Mouse (Mus musculus) forebrain, embryonic 16.5 days (tissue): ENCODE results near the gene 3110082I17Rik. TPM values are rescaled to one million over a fixed set of nuclear protein-coding genes. Genes with fewer than 3 reads are reported as not detected.
"Not testable (repeated sequence)": the region's sequence is repeated elsewhere in the genome, so short reads cannot be mapped to it uniquely, and the experiment has no call there.

Experiments used
- ATAC-seq: fragments of 200-750 bp; cut with Nextera tagmentation; 2 replicates; pipeline ENCODE4 v1.8.0; 2017; ENCODE audit warnings: mild to moderate bottlenecking, moderate library complexity
- H3K27ac ChIP-seq: fragments of 300-500 bp; sonication (generic); 2 replicates; pipeline ENCODE4 v1.5.1; 2014; ENCODE audit warnings: low read length, control low read depth
- H3K27me3 ChIP-seq: fragments of 300-500 bp; sonication (generic); replicated peaks from 2 replicates; pipeline ENCODE4 v1.6.1; 2014; ENCODE audit warnings: low read length; ENCODE audit not compliant: control insufficient read depth, insufficient read depth
- H3K36me3 ChIP-seq: fragments of 300-500 bp; sonication (generic); 2 replicates; pipeline ENCODE4 v1.6.1; 2014; ENCODE audit not compliant: control insufficient read depth, insufficient read depth
- H3K4me1 ChIP-seq: fragments of 300-500 bp; sonication (generic); replicated peaks from 2 replicates; pipeline ENCODE4 v1.6.1; 2014; ENCODE audit warnings: low read length; ENCODE audit not compliant: control insufficient read depth, insufficient read depth
- H3K4me2 ChIP-seq: fragments of 300-500 bp; sonication (generic); 2 replicates; pipeline ENCODE4 v1.6.1; 2014; ENCODE audit warnings: mild to moderate bottlenecking, low read length, control low read depth
- H3K4me3 ChIP-seq: fragments of 300-500 bp; sonication (generic); replicated peaks from 2 replicates; pipeline ENCODE4 v1.5.1; 2014; ENCODE audit warnings: mild to moderate bottlenecking, low read length, control low read depth
- H3K9ac ChIP-seq: fragments of 300-500 bp; sonication (generic); replicated peaks from 2 replicates; pipeline ENCODE4 v1.6.1; 2014; ENCODE audit warnings: low read depth, low read length, control low read depth
- H3K9me3 ChIP-seq: fragments of 300-500 bp; sonication (generic); 2 replicates; pipeline ENCODE4 v1.6.1; 2016; ENCODE audit warnings: low read length; ENCODE audit not compliant: control insufficient read depth
- WGBS: fragments of 180-500 bp; shearing (Covaris S2); extraction: QIAGEN DNeasy Blood & Tissue Kit; methylation state at CpG from one replicate; pipeline ENCODE4 v1.1.7; 2014; 5-methylcytosine and 5-hydroxymethylcytosine counted together
- polyA plus RNA-seq: library from polyadenylated mRNA; unstranded; fragments of >200 nt; fragmentation: Nextera tagmentation; extraction: Ambion mirVana; gene quantifications from 2 replicates; pipeline ENCODE4 v1.2.1, GENCODE M21; 2015

Gene 3110082I17Rik
- polyA plus RNA-seq, 1 experiment from 2014 or later: 22.7 TPM

- no peak overlapping the region for H3K4me3 ChIP-seq
- no peak for ATAC-seq
- WGBS: 92% methylated on average over 4 of the region's 4 CpGs
Measured at GRCm38 (mm10) chr5:139395528-139395927, 64.8 kb downstream of the 3110082I17Rik start.

GRCm38 (mm10) chr5:139394399-139394798, 65.9 kb downstream of the 3110082I17Rik start:
- Histone ChIP-seq H3K27ac (no peak overlapping the region), H3K4me2 (no peak overlapping the region), H3K9me3 (no peaks in the 10 kb centered on the region), H3K27me3 (no peaks in the 10 kb centered on the region), H3K36me3 (no peaks in the 10 kb centered on the region), H3K4me1 (peaks cover 6% of the 10 kb centered on the region; the same call in 1 of the 2 replicates), H3K4me3 (no peak overlapping the region), H3K9ac (no peak overlapping the region)
- ATAC-seq: no peak
- WGBS: 72% methylated on average over 7 of the region's 7 CpGs

More at GRCm38 (mm10) chr5:139395528-139395927, 64.8 kb downstream of the 3110082I17Rik start:
- Histone ChIP-seq H3K4me1 (peaks cover 6% of the 10 kb centered on the region; the same call in 1 of the 2 replicates), H3K4me2 (no peak overlapping the region), H3K27me3 (no peaks in the 10 kb centered on the region), H3K27ac (no peak overlapping the region), H3K9ac (no peak overlapping the region), H3K36me3 (no peaks in the 10 kb centered on the region), H3K9me3 (no peaks in the 10 kb centered on the region)

GRCm38 (mm10) chr5:139393197-139393588, 67.1 kb downstream of the 3110082I17Rik start:
- H3K4me1 ChIP-seq: peaks cover 1% of the 10 kb centered on the region
- 87% methylated on average over 16 of the region's 16 CpGs for WGBS
- no peak overlapping the region for H3K27ac ChIP-seq

GRCm38 (mm10) chr5:139392219-139393196, 67.8 kb downstream of the 3110082I17Rik start:
- Histone ChIP-seq H3K4me3 (no peak overlapping the region), H3K4me1 (peaks cover 3% of the 10 kb centered on the region), H3K36me3 (no peaks in the 10 kb centered on the region), H3K9ac (no peak overlapping the region), H3K4me2 (no peak overlapping the region), H3K27ac (no peak overlapping the region), H3K9me3 (no peaks in the 10 kb centered on the region), H3K27me3 (no peaks in the 10 kb centered on the region)
- WGBS: 94% methylated on average over 37 of the region's 37 CpGs
- no peak for ATAC-seq

More at GRCm38 (mm10) chr5:139393197-139393588, 67.1 kb downstream of the 3110082I17Rik start:
- Histone ChIP-seq H3K27me3 (no peaks in the 10 kb centered on the region), H3K4me3 (no peak overlapping the region), H3K9me3 (no peaks in the 10 kb centered on the region), H3K4me2 (no peak overlapping the region), H3K9ac (no peak overlapping the region), H3K36me3 (no peaks in the 10 kb centered on the region)
- ATAC-seq: no peak

- WGBS: 75% methylated on average over 11 of the region's 11 CpGs
- H3K4me1 ChIP-seq: peaks cover 3% of the 10 kb centered on the region
- no peaks in the 10 kb centered on the region for H3K36me3 ChIP-seq
- no peak overlapping the region for H3K4me3 ChIP-seq
- H3K9me3 ChIP-seq: no peaks in the 10 kb centered on the region
- H3K27me3 ChIP-seq: no peaks in the 10 kb centered on the region
- no peak overlapping the region for H3K9ac ChIP-seq
- ATAC-seq: no peak
- H3K4me2 ChIP-seq: no peak overlapping the region
- peak overlapping the region; percentile 33; the same call in 1 of the 2 replicates for H3K27ac ChIP-seq
Measured at GRCm38 (mm10) chr5:139391309-139391990, 68.9 kb downstream of the 3110082I17Rik start.

GRCm38 (mm10) chr5:139390324-139391119, 69.8 kb downstream of the 3110082I17Rik start:
- not testable (repeated sequence) for H3K27me3 ChIP-seq, ATAC-seq
- WGBS: 80% methylated on average over 5 of the region's 5 CpGs

GRCm38 (mm10) chr5:139389676-139390061, 70.7 kb downstream of the 3110082I17Rik start:
- Histone ChIP-seq H3K27ac (no peak overlapping the region), H3K4me2 (no peak overlapping the region), H3K9ac (no peak overlapping the region), H3K4me1 (peaks cover 3% of the 10 kb centered on the region), H3K27me3 (no peaks in the 10 kb centered on the region), H3K4me3 (no peak overlapping the region), H3K36me3 (no peaks in the 10 kb centered on the region), H3K9me3 (no peaks in the 10 kb centered on the region)
- WGBS: 37% methylated on average over 6 of the region's 6 CpGs
- ATAC-seq: peak; percentile 71; the same call in 1 of the 2 replicates

More at GRCm38 (mm10) chr5:139390324-139391119, 69.8 kb downstream of the 3110082I17Rik start:
- H3K9me3 ChIP-seq, H3K9ac ChIP-seq, H3K4me3 ChIP-seq, H3K4me1 ChIP-seq, H3K27ac ChIP-seq, H3K36me3 ChIP-seq, H3K4me2 ChIP-seq: not testable (repeated sequence)

- H3K27me3 ChIP-seq: no peaks in the 10 kb centered on the region
- H3K27ac ChIP-seq: no peak overlapping the region
- WGBS: 80% methylated on average over 17 of the region's 17 CpGs
- no peaks in the 10 kb centered on the region for H3K36me3 ChIP-seq
- peak; percentile 15; the same call in 1 of the 2 replicates for ATAC-seq
- H3K4me3 ChIP-seq: no peak overlapping the region
- H3K9ac ChIP-seq: no peak overlapping the region
- H3K4me2 ChIP-seq: no peak overlapping the region
- H3K4me1 ChIP-seq: peaks cover 3% of the 10 kb centered on the region
- H3K9me3 ChIP-seq: no peaks in the 10 kb centered on the region
Measured at GRCm38 (mm10) chr5:139388694-139389675, 71.3 kb downstream of the 3110082I17Rik start.
